Comparison of ENCODE assay signal across 15 mouse cellular contexts in the genomic region with DNA sequence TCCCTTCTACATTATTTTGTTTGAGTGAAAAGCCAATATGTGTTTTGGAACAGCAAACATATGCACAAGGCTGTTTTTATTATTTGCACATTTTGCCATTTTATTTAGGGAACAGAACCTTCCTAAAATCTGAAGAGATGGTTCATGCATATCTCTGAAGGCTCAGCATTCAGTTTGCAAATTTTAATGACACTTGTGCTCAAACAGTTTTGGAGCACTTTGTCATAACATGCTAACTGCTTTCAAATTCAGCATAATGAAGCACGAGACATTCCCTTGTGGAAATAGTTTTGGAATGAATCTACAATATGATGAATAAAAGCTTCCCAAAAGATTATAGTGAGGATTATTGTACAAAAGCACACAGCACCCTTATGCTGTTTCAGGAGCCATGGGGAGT.
"Had no signal": no experiment of that assay in that cellular context is flagged by ENCODE, and none has a peak within 500 bp of the region (broad histone marks: within the 10 kb centered on the region; RNA-seq: fewer than 3 reads in every experiment).

No protein-coding gene starts in this region.

- ATAC-seq: liver, postnatal 0 days; midbrain, embryonic 16.5 days had no signal

- H3K27me3 ChIP-seq: limb, embryonic 12.5 days; liver, embryonic 13.5 days; lung, embryonic 15.5 days; midbrain, embryonic 12.5 days; neural tube, embryonic 13.5 days had no signal

- H3K4me2 ChIP-seq: limb, embryonic 12.5 days; liver, embryonic 13.5 days; lung, embryonic 15.5 days; midbrain, embryonic 12.5 days; neural tube, embryonic 13.5 days had no signal

- H3K9ac ChIP-seq: limb, embryonic 12.5 days; liver, embryonic 13.5 days; liver, postnatal 0 days; lung, embryonic 15.5 days; midbrain, embryonic 12.5 days; neural tube, embryonic 13.5 days had no signal

- H3K27ac ChIP-seq: layer of hippocampus, adult 2 months; limb, embryonic 12.5 days; liver, embryonic 13.5 days; lung, embryonic 15.5 days; midbrain, embryonic 12.5 days; neural tube, embryonic 13.5 days had no signal

- H3K4me1 ChIP-seq: limb, embryonic 12.5 days; liver, embryonic 13.5 days; lung, embryonic 15.5 days; midbrain, embryonic 12.5 days; neural tube, embryonic 13.5 days had no signal

- H3K9me3 ChIP-seq: limb, embryonic 12.5 days; liver, embryonic 13.5 days; lung, embryonic 15.5 days; midbrain, embryonic 12.5 days; neural tube, embryonic 13.5 days had no signal

- H3K36me3 ChIP-seq: limb, embryonic 12.5 days; liver, embryonic 13.5 days; lung, embryonic 15.5 days; midbrain, embryonic 12.5 days; neural tube, embryonic 13.5 days had no signal

- DNase-seq: kidney, postnatal 10 days; kidney, postnatal 4 days; liver; liver, embryonic 13.5 days; liver, postnatal 0 days; lung, postnatal 14 days; retina, postnatal 1 day; right cerebral cortex, postnatal 25 days; thymus, postnatal 14 days had no signal

- H3K4me3 ChIP-seq: layer of hippocampus, adult 2 months; limb, embryonic 12.5 days; liver, embryonic 13.5 days; lung, embryonic 15.5 days; midbrain, embryonic 12.5 days; neural tube, embryonic 13.5 days had no signal
